Mouse (Mus musculus) C3H10T1/2 (cell line): Measurements from ENCODE around the gene Ssr4. TPM values are rescaled to one million over a fixed set of nuclear protein-coding genes. Genes with fewer than 3 reads are reported as not detected.

Experiments
- polyA plus RNA-seq, 2 experiments: library from polyadenylated mRNA; unstranded; fragments of >200 nt; fragmentation: generic; extraction: Trizol; gene quantifications; one replicate each; pipeline ENCODE4 v1.2.1; 2012; ENCODE audit warnings: missing spikeins in 2 of 2

Ssr4 gene
- polyA plus RNA-seq, result 100 to 1,000 TPM; 325 to 480 TPM

GRCm38 (mm10) chrX:73786364-73787224, at the start of gene Ssr4, which contains the start of gene Idh3g:
Gene Ssr4, plus strand, starts transcription at chrX:73787028.
Gene Idh3g, minus strand, starts transcription at chrX:73786897.

DNA sequence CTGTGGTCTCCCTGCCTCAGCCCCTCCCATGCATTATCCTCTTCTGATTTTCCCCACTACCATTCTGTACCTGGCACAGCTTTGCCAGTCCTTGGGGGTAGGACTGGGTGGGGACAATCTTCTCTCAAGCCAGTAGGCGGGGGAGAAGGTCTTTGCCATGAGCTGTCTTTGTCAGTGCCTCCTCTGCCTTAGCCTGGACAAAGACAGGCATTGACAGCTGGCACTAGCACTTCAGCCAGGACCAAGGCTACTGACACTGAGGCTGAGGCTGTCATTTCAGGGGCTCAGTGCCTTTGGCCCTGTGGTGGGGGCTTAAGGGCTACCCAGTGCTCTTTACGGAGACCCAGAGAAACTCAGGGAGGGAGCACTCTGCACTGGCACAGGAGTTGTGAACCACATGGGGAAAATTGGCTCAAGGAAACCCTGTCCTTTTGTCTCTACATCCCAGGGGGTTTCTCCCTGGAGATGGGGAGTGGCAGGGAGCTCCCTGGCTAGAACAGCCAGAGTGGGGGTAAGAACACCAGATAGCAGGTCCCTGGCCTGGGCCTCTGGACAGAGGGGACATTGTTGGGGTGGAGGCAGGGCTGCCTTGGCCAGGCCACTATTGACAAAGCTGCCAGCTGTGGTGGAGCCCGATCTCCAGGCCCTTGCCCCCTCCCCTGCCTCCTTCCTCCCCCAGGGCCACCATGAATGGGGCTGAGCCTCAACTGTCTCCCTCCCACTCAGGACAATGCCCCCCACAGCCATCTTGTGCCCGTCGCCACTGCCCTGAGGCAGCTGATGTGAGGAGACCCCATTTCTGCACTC, 30.3 kb upstream of the Ssr4 start, which contains the start of gene Plxnb3:
Gene Plxnb3, plus strand, starts transcription at position 757 of the 807 bp plus-strand sequence.

DNA sequence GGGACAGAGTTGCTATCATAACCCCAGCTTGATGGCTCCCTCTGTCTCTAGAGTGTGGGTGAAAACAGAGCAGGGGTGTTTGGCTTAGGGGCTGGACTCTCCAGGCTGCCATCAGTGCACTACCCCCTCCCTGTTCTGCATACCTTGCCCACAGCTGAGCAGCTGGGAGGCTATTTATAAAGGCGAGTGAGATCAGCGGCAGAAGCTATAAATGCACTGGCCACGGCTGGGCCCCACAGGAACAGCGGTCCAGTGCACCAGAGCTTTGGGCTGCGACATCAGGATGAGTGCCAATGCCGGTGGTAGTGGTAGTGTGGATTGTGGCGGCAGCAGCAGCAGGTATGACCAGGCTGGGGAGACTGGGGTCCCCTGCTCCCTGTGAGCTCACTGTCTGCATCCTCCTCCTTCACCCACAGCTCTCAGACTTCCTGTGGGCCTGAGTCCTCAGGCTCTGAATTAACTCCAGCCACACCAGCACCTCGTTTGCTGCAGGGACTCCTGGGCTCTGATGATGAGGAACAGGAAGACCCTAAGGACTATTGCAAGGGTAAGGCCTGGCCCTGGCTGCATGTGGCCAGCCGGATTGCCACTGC, 12.6 kb upstream of the Ssr4 start, which contains the start of gene Srpk3:
Gene Srpk3, plus strand, starts transcription at position 238 of the 593 bp plus-strand sequence.

DNA sequence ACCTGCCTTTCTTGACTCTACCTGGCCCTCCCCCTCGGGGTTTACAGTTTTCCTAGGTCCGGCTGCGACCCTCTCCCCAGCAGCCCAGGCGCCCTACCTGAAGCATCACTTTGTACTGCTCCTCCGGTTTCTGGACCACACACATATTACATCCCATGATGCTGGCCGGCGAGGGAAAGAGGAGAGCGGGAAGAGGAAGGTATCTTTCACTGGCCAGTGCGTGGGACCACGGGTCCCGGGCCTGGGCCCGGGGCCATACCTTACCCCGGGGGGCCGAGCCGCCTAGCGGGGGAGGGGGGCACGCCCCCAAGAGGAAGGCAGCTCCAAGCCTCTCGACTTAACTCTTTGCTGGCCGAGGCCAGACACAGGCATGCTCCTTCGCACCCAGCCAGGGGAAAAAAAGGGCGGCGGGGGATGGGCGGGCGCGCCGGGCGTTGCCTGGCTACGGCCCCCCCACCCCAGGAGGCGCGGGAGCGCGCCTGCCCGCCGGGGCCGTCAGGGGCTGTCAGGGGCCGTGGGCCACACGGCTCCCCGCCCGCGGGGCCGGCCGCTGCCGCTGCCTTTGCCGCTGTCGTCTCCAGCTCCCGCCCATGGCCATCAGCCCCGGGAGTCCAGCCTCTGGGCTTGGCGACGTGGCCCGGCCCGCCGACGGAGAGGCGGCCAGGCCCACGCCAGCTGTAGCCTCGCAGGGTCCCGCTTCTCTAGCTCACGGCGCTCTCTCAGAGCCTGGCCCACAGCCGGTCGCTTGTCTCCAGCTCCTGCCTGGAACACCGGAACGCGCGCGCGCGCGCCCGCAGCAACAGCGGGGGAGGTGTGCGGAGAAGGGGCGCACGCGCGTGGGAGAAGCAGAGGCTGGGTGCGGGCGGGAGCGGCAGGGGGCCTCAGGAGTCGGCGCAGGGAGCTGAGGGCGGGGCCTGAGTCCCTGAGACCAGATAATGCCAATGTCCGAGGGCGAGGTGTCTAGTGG, 37.6 kb downstream of the Ssr4 start, which contains the start of gene Pdzd4:
Gene Pdzd4, minus strand, starts transcription at position 785 of the 967 bp plus-strand sequence.

Other genes starting within 250 kb of the Ssr4 start
- gene Dusp9, start 147.6 kb upstream of the Ssr4 start, polyA plus RNA-seq, result under 1 TPM in 1 of 2 experiments, not detected in 1; 0.01 TPM
- under 1 TPM in 1 of 2 experiments, not detected in 1; 0.04 TPM for gene Pnck, start 126.9 kb upstream of the Ssr4 start, polyA plus RNA-seq
- 10 to 100 TPM; 44.2 to 57.7 TPM for gene Slc6a8, start 113.9 kb upstream of the Ssr4 start, polyA plus RNA-seq
- 100 to 1,000 TPM; 193 to 264 TPM for gene Bcap31, start 70.9 kb upstream of the Ssr4 start, polyA plus RNA-seq
- 10 to 100 TPM in 1 of 2 experiments, 1 to 10 TPM in 1; 9.6 to 31.9 TPM for gene Abcd1, start 70.4 kb upstream of the Ssr4 start, polyA plus RNA-seq
- under 1 TPM; 0.01 to 0.14 TPM for gene Plxnb3, start 29.9 kb upstream of the Ssr4 start, polyA plus RNA-seq
- gene Srpk3, start 12.6 kb upstream of the Ssr4 start, polyA plus RNA-seq, result under 1 TPM; 0.05 TPM
- gene Idh3g, start 131 bp upstream of the Ssr4 start, polyA plus RNA-seq, result 100 to 1,000 TPM; 163 to 221 TPM
- 10 to 100 TPM in 1 of 2 experiments, 1 to 10 TPM in 1; 6.4 to 20.0 TPM for gene Pdzd4, start 37.9 kb downstream of the Ssr4 start, polyA plus RNA-seq
- under 1 TPM in 1 of 2 experiments, not detected in 1; 0.04 TPM for gene Avpr2, start 105.1 kb downstream of the Ssr4 start, polyA plus RNA-seq
- 1 to 10 TPM in 1 of 2 experiments, under 1 TPM in 1; 0.99 to 3.3 TPM for gene L1cam, start 109.1 kb downstream of the Ssr4 start, polyA plus RNA-seq
- under 1 TPM; 0.06 to 0.70 TPM for gene Arhgap4, start 134.8 kb downstream of the Ssr4 start, polyA plus RNA-seq
- 100 to 1,000 TPM; 112 to 318 TPM for gene Naa10, start 134.9 kb downstream of the Ssr4 start, polyA plus RNA-seq
- 100 to 1,000 TPM in 1 of 2 experiments, 10 to 100 TPM in 1; 72.0 to 105 TPM for gene Renbp, start 143.8 kb downstream of the Ssr4 start, polyA plus RNA-seq
- gene Hcfc1, start 179.3 kb downstream of the Ssr4 start, polyA plus RNA-seq, result 10 to 100 TPM; 20.7 to 43.7 TPM
- 10 to 100 TPM; 18.9 to 33.1 TPM for gene Irak1, start 236.9 kb downstream of the Ssr4 start, polyA plus RNA-seq